Mouse (Mus musculus) c-Kit-negative CD71-positive TER-119-positive erythroid progenitor cells, embryonic 14.5 days (primary cell): Measurements from ENCODE around the gene Hscb.
A peak's percentile ranks its signal among the peaks of the same experiment; 100 is the strongest.

Experiments
- DNase-seq: peaks from one replicate; pipeline ENCODE4 v3.0.0-alpha.2; 2013; ENCODE audit warnings: low read depth, low spot score

Gene Hscb

GRCm38 (mm10) chr5:110831036-110831720 is 8.4 kb downstream of the Hscb start:
- no peak for DNase-seq

- no peak for DNase-seq
Measured at GRCm38 (mm10) chr5:110827576-110827975, 12.0 kb downstream of the Hscb start.

DNA sequence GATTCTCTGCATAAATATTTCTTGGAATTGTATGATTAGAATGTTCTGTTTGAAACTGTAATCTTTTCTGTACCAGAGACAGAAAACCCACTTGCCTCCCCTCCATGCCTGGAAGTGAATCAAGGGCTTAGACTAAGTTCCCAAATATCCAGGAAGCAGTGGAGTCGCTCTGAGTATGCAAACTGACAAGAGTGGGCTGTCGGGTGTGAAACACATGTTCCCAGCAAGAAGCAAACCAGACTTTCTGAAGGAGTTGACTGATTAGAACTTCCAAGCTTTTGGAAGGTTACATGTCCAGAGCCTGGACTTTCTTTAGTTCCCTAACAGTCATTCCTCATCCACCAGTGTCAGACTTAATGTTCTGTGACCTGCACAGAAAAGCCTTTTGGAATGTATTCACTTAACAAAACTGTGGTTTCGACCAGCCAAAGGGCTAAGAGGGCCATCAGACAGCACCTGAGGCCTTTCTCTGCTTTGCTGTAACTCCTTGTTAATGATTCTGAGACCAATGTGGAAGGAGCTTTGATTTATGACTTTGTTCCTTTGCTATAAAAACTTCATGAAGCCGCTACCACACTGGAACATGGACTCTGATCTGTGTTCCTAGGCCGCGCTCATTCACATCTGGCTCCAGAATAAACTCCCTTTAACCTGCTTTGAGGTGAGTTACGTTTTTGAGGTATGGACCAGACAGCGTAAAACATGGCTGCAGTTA is 12.6 kb downstream of the Hscb start:
- no peak for DNase-seq

DNA sequence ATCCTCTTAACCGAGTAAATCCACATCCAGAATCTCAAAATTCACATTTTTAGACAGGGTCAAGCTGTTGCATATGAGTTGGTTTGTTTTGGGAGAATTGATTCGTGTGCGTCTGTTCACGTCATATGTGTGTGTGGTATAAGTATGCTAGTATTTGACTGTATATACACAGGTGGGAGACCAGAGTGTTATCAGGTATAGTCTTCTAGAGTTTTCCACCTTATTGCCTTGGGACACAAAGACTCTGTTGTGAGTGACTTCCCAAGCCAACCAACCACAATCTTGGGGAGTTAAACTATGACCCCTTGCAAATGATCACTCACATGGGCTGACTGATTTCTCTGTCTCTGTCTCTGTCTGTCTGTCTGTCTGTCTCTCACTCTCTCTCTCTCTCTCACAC is 15.2 kb downstream of the Hscb start:
- no peak for DNase-seq

GRCm38 (mm10) chr5:110809667-110810325 is 29.8 kb downstream of the Hscb start, which contains the start of gene Ulk1:
Gene Ulk1 (minus strand): TSS chr5:110810097.
- peak; percentile 100 for DNase-seq

DNA sequence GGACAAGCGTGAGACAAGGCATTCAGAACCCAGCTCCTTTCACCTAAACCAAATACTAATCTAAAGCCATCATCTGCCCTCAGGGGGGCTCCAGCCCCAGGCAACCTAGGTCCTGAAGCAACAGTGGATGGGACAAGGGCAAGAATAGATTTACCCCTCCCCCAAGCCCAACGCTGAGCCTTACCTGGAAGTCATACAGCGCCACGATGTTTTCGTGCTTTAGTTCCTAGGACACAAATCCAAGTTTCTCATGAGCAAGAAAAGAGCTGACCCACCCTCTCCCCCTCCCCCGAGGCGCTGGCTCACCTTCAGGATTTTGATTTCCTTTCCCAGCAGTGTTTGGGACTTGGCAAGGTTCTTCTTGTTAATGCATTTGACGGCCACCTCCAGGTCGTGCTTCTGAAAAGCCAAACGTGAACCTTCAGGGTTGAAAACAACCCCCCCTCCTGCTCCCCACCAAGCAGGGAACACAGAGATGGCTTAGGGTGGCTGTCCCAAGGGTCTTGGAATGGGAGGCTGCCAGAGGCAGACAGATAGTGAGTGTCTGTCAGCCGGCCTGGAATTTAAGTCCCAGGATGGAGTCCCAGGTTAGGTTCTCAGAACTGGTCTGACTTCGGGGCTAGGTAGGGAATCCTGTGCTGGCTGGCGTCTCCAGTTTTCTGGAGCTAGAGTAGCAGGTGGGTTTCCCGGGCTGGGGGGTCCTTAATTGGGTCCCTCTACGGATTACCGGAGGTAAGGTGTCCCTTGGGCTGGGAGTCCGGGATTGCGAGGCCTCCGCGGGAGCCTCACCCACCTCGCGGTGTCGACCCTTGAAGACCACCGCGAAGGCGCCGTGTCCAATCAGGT is 30.5 kb downstream of the Hscb start:
- DNase-seq: peak; percentile 19

DNA sequence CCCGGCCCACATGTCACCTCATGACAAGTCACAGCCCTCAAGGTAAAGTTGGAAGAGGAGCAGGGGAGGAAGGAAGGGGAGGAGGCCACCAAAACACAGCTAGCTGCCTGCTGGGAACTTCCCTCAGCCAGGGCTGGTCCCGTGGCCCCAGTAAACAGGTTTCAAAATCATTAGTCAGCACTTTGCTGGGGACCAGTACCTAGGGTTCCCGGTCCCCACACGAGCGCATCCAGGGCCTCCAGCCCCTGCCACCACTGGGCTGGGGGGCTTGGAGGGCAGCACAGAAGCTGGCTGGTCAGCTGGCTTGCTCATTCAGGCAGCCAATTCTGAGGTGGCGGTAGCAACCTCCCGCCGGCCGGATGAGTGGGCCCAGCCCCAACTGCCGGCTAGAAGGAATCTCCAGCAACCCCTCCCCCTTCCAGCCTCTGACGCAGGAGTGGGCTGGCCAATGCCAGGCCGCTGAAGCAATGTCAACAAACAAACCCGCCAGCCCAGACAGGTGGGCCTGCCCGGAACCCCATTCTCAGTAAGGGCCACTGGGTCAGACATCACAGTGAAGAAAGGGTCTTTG is 31.4 kb downstream of the Hscb start:
- peak; percentile 69 for DNase-seq

GRCm38 (mm10) chr5:110807453-110807852 is 32.1 kb downstream of the Hscb start:
- DNase-seq: no peak

- DNase-seq: no peak
Measured at GRCm38 (mm10) chr5:110806676-110807075, 32.9 kb downstream of the Hscb start.

GRCm38 (mm10) chr5:110806154-110806553 is 33.4 kb downstream of the Hscb start:
- DNase-seq: no peak

- DNase-seq: no peak
Measured at GRCm38 (mm10) chr5:110804012-110804743, 35.4 kb downstream of the Hscb start.

DNA sequence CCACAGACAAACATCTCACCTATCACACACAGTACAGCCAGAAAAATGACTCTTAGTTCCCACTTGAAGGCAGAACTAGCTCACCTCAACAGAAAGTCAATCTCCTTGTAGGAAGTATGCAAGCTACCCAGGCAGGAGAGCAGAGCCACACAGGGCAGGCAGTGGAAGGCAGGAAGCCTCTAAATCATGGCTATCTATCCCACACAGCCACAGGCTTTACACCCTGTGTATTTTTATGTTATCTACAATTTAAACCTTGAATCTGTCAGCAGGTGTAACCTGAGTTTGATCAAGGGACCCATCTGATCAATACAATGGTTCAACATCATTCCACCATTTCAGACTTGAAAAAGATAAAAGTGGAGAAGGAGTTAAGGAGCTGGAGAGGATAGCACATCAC is 36.8 kb downstream of the Hscb start:
- DNase-seq: no peak

DNA sequence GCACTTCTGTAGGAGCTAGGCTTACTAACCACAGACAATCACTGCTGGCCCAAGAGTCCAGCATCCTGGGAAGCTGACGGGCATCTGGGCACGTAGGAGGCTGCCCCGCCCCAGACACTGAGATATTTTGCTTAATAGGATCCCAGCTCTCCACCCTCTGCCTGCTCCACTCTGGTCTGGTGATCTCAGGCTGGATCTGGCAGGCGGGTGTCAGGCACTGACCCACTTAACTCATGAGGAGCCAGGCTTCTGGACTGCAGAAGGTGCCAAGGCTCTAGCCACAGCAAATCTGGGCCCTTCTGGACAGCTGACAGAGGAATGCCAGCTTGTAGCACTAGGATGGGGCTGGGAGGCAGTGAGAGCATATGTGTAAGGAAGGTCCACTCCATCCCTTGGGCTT is 37.4 kb downstream of the Hscb start:
- DNase-seq: no peak

GRCm38 (mm10) chr5:110801036-110801624 is 38.4 kb downstream of the Hscb start:
- no peak for DNase-seq

GRCm38 (mm10) chr5:110797696-110798095 is 41.9 kb downstream of the Hscb start:
- DNase-seq: no peak

- no peak for DNase-seq
Measured at GRCm38 (mm10) chr5:110794363-110794762, 45.2 kb downstream of the Hscb start.

- no peak for DNase-seq
Measured at GRCm38 (mm10) chr5:110788684-110789083, 50.9 kb downstream of the Hscb start.

- no peak for DNase-seq
Measured at GRCm38 (mm10) chr5:110786081-110786835, 53.3 kb downstream of the Hscb start.

GRCm38 (mm10) chr5:110783150-110783549 is 56.4 kb downstream of the Hscb start:
- DNase-seq: no peak
